Mouse (Mus musculus): Measurements from ENCODE around the gene Atp2a2.

DNA sequence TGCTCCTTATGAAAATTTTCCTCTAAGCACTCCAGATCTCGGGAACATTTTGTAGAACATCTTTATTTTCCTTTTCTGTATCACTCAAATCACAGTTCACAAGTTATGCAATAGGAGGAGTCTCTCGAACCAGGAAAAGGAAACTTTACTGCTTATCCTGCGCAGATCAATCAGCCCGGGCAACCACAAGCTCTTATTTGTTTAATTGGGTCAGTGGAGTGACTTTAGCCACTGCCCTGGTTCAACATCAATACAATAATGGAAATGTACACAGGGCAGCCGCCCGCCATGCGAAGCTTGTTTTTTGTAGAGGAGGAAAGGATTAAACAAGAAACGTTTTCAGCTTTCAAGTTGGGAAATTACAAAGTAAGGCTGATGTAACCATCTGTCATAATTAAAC lies 39.8 kb upstream of the Atp2a2 start:
- TF ChIP-seq CTCF (IDR thresholded peaks at IDR 0.05; ENCODE audit: extremely low read depth, insufficient read length, insufficient replicate concordance, low read depth, low read length), result no peak
- TF ChIP-seq POLR2A (IDR thresholded peaks at IDR 0.05; ENCODE audit: low read depth, low read length), result no peak
